Comparison of ENCODE assay signal across 28 mouse cellular contexts in the genomic region with DNA sequence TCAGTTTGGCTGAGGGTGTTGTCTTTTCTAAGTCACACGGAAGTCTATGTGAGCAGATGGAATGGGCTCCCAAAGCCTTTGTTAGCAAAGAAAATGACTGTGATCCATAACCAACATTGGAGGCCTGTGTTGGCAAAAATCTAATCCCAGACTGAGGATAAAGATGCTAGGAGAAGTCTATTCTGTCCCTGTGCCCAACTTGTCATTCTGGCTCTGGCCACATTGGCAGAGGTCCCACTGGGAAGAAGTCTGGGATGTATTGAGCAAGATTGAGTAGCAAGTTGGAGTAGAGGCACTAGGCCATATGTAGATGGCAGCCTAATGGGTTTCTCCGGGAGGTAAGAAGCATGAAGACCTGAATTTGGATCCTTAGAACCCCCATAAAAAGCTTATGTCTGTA. TPM values are rescaled to one million over a fixed set of nuclear protein-coding genes. Genes with fewer than 3 reads are reported as not detected.
"Had no signal": no experiment of that assay in that cellular context is flagged by ENCODE, and none has a peak within 500 bp of the region (broad histone marks: within the 10 kb centered on the region; RNA-seq: fewer than 3 reads in every experiment).

No protein-coding gene starts in this region.

- H3K36me3 ChIP-seq: heart, embryonic 10.5 days; heart, embryonic 12.5 days; hindbrain, embryonic 10.5 days; hindbrain, embryonic 12.5 days; intestine, embryonic 15.5 days; limb, embryonic 13.5 days; limb, embryonic 15.5 days; liver, embryonic 12.5 days had no signal

- H3K9me3 ChIP-seq: hindbrain, embryonic 10.5 days; intestine, embryonic 15.5 days; limb, embryonic 13.5 days; limb, embryonic 15.5 days had no signal

- DNase-seq: gastrocnemius, adult 2 months; gastrocnemius, postnatal 10 days; gastrocnemius, postnatal 25 days; heart, postnatal 10 days; heart, postnatal 4 days; kidney, adult 18-20 months; kidney, adult 8-10 months; kidney, postnatal 14 days; kidney, postnatal 36 days; layer of hippocampus, adult 9-11 months; layer of hippocampus, postnatal 36 days; left cerebral cortex, postnatal 4 days had no signal

- H3K27ac ChIP-seq: gastrocnemius, adult 2 months; heart, embryonic 10.5 days; hindbrain, embryonic 10.5 days; hindbrain, embryonic 12.5 days; hindbrain, embryonic 14.5 days; intestine, embryonic 15.5 days; limb, embryonic 13.5 days; limb, embryonic 15.5 days; liver, embryonic 12.5 days; liver, embryonic 14.5 days had no signal

- ATAC-seq: hindbrain, embryonic 16.5 days; inflammation-experienced regulatory T-cells, adult 6 months; intestine, embryonic 15.5 days; intestine, postnatal 0 days; liver, embryonic 12.5 days had no signal

- H3K4me1 ChIP-seq: hindbrain, embryonic 10.5 days; hindbrain, embryonic 12.5 days; intestine, embryonic 15.5 days; limb, embryonic 15.5 days; liver, embryonic 12.5 days had no signal

- H3K4me3 ChIP-seq: gastrocnemius, adult 2 months; heart, embryonic 10.5 days; heart, embryonic 12.5 days; hindbrain, embryonic 10.5 days; hindbrain, embryonic 12.5 days; intestine, embryonic 15.5 days; limb, embryonic 13.5 days; limb, embryonic 15.5 days; liver, embryonic 12.5 days had no signal

- H3K27me3 ChIP-seq: heart, embryonic 12.5 days; hindbrain, embryonic 12.5 days; intestine, embryonic 15.5 days; limb, embryonic 13.5 days; limb, embryonic 15.5 days; liver, embryonic 12.5 days had no signal

- H3K4me2 ChIP-seq: heart, embryonic 12.5 days; hindbrain, embryonic 12.5 days; hindbrain, embryonic 14.5 days; intestine, embryonic 15.5 days; limb, embryonic 13.5 days; limb, embryonic 15.5 days; liver, embryonic 12.5 days had no signal

- H3K9ac ChIP-seq: heart, embryonic 12.5 days; hindbrain, embryonic 12.5 days; hindbrain, embryonic 14.5 days; intestine, embryonic 15.5 days; limb, embryonic 13.5 days; limb, embryonic 15.5 days; liver, embryonic 12.5 days; liver, embryonic 14.5 days had no signal

RNA-seq across cellular contexts. Expression of gene Nog, which starts 54.1 kb away (rescaled TPM):
- total RNA-seq: granulocyte monocyte progenitor cell, adult 5-6 weeks; liver, adult 2 months had no signal
- polyA plus RNA-seq: inflammation-experienced regulatory T-cells, adult 6 months; liver, adult 2 months; liver, embryonic 16.5 days had no signal
